Mouse (Mus musculus): ENCODE data around the gene Utp14b.

Utp14b gene

GRCm38 (mm10) chr1:78657671-78658440 lies at the start of gene Utp14b, which contains the start of gene Acsl3:
TSS of gene Utp14b (plus strand) at chr1:78658038.
TSS of gene Acsl3 (plus strand) at chr1:78657825.
- DNase-seq, result peak; percentile 95

- no peak for DNase-seq
Observed at GRCm38 (mm10) chr1:78609134-78609907, 48.5 kb upstream of the Utp14b start.

DNA sequence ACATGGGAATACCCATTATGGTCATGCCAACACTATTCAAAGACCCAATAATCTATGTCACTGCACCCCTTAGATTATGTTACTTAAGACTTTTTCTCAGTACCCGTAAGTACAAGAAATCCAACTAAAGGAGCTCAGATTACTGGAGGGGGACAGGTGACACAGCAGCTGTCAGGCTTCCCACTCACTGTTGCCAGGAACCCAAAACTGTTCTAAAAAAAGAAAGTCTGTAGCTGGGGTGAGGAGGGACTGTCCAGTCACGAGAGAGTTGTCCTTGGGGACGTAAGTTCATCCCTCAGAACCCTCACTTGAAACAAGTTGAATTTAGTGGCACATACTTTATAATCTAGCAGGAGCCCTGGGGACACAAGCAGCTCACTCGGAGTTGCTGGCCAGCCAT lies 46.8 kb upstream of the Utp14b start:
- DNase-seq, result no peak

GRCm38 (mm10) chr1:78612959-78613358 lies 44.9 kb upstream of the Utp14b start:
- DNase-seq, result no peak

DNA sequence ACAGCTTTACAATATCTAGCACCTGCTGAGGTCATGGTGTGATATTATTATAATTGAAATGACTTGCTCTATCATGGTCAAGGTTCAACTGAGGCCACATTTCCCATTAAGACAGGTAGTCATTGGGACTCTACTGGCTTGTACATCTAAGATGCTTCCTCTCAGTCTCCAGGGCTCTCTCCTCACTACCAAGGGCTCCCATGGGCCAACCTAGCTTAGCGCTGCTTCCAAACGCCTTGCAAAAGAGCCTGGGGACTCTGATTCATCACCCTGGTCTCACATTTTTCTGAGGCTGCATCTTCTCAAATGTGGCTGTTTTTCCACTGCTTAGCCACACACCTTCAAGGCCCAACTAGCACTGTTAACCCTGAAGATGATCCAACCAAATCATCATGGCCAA lies 33.5 kb upstream of the Utp14b start:
- DNase-seq, result no peak

- DNase-seq, result no peak
Observed at GRCm38 (mm10) chr1:78634486-78634885, 23.4 kb upstream of the Utp14b start.

DNA sequence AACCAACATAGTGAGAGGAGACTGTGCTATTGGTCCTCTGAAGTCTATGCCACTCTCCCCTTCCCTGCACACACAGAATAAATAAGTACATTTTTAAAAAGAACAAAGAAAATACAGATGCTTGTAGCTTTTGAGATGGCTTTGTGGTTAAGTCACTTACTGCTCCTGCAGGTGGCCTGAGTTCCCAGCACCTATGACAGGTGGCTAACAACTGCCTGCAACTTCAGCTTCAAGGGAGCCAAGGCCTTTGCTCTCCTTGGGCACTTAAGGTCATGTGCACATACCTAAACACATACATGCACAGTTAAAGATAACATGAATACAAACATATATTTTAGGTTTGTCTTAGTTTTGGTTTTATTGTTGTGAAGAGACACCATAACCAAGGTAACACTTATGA lies 17.0 kb upstream of the Utp14b start:
- peak; percentile 22 for DNase-seq

- no peak for DNase-seq
Observed at GRCm38 (mm10) chr1:78641791-78642190, 16.0 kb upstream of the Utp14b start.

DNA sequence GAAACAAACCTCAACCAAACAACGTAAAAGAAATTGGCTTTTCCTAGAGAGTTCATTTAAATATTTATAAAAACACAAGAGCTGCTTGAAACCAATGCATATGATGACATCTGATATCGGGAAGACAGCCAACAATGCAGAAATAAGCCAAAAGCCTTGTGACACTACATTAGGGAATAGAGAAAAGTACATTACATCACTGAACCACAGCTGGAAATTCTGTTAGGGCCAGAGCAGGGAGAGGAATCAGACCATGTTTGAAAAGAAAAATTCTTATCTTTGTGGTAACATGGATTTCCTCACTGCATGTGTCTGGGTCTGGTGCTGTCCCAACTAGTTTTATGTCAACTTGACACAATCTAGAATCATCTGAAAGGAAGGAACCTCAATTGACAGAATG lies 15.6 kb upstream of the Utp14b start:
- DNase-seq, result no peak

DNA sequence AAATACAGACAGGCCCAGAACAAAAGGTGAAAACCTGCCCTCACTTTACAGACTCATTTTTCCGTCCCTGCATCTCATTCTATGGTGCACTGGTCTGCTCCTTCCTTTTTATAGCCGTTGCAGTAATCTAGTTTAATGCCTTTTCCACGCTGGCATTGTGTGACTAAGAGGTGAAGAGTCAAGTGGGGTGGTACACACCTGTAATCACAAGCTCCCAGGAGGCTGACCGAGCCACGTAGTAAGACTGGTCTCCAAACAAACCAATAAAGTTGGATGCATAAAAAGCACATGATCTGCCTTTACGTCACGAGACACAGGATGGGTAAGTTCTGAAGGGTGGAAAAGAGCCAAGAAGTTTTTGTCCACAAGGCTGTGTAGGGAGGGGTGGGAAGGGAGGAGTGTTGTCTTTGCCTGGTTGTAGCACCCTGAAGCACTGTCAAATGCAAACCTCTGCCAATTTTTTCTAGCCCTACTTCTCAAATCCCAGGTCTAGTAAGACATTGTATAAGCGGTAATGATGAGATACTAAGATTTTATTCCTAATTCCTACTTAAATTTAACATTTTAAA lies 10.4 kb upstream of the Utp14b start:
- DNase-seq, result no peak

- DNase-seq, result no peak
Observed at GRCm38 (mm10) chr1:78649269-78650061, 8.4 kb upstream of the Utp14b start.

- no peak for DNase-seq
Observed at GRCm38 (mm10) chr1:78656472-78656871, 1.4 kb upstream of the Utp14b start.

GRCm38 (mm10) chr1:78657021-78657629 lies 713 bp upstream of the Utp14b start:
- no peak for DNase-seq

GRCm38 (mm10) chr1:78658441-78659269 lies 817 bp downstream of the Utp14b start:
- DNase-seq, result peak; percentile 15

GRCm38 (mm10) chr1:78659270-78659823 lies 1.5 kb downstream of the Utp14b start:
- no peak for DNase-seq

GRCm38 (mm10) chr1:78664326-78664725 lies 6.5 kb downstream of the Utp14b start:
- DNase-seq, result no peak

GRCm38 (mm10) chr1:78665954-78666499 lies 8.2 kb downstream of the Utp14b start:
- DNase-seq, result no peak

GRCm38 (mm10) chr1:78666585-78666984 lies 8.7 kb downstream of the Utp14b start:
- no peak for DNase-seq

DNA sequence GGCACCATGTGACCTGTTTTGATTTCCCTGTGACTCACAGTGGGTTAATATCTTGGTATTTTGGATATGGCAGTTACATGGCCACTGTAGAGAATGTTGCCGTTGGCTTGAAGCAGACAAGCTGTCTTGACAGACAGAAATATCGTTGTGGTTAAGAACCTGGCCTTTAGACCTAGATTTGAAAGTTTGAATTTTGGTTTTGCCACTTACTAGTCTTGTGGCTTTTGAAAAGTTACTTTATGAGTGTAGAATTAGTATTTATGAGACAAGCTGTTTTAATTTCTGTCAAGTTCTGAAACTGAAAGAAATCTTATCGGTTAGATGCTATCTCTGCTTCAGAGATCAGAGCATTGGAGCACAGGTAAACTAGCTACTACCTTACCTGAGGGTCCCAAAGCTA lies 24.5 kb downstream of the Utp14b start:
- no peak for DNase-seq

- DNase-seq, result no peak
Observed at GRCm38 (mm10) chr1:78684128-78684527, 26.3 kb downstream of the Utp14b start.

- DNase-seq, result peak; percentile 22
Observed at GRCm38 (mm10) chr1:78686872-78687271, 29.0 kb downstream of the Utp14b start.

Measured in thymus, postnatal 25 days (tissue).